Mouse (Mus musculus): ENCODE data around the gene Rnf2. TPM values are rescaled to one million over a fixed set of nuclear protein-coding genes. Genes with fewer than 3 reads are reported as not detected.

Rnf2 gene
- polyA plus RNA-seq, 1 experiment from 2014 or later: 94.1 TPM

DNA sequence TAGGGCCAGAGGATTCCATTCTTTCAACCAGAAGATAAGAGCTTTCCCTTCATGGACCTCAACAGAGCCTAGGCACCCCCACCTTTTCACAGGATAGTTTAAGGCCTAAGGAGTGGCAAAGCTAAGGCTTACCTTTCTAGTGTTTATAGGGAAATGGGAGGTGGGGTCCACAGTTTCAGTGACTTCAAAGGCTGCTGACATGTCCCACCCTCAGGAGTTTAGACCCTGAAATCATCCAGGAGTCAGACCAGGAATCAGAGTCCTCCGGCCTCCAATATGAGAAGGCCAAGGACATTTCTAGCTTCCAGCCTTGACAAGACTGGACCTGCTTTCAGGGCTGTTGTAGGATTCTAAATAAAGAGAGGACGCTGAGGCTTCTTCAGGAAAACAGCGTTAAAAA is 16.1 kb upstream of the Rnf2 start:
- Histone ChIP-seq H3K4me3 (ENCODE audit: low read depth, low read length) (no peak overlapping the region), H3K9ac (replicated peaks; ENCODE audit: low read depth, low read length) (no peak overlapping the region), H3K4me1 (ENCODE audit: control insufficient read depth, insufficient read depth, low read length) (no peaks in the 10 kb centered on the region), H3K27ac (ENCODE audit: low read length) (no peak overlapping the region), H3K36me3 (ENCODE audit: control insufficient read depth, insufficient read depth, low read length) (no peaks in the 10 kb centered on the region), H3K27me3 (ENCODE audit: control insufficient read depth, insufficient read depth, low read length) (no peaks in the 10 kb centered on the region), H3K4me2 (replicated peaks; ENCODE audit: low read depth, low read length) (no peak overlapping the region), H3K9me3 (ENCODE audit: control insufficient read depth, low read depth, low read length) (no peaks in the 10 kb centered on the region)
- no peak for ATAC-seq (ENCODE audit: insufficient number of reproducible peaks, insufficient read depth, low FRiP score, low read depth)
- 90% methylated on average over 3 of the region's 3 CpGs for WGBS

DNA sequence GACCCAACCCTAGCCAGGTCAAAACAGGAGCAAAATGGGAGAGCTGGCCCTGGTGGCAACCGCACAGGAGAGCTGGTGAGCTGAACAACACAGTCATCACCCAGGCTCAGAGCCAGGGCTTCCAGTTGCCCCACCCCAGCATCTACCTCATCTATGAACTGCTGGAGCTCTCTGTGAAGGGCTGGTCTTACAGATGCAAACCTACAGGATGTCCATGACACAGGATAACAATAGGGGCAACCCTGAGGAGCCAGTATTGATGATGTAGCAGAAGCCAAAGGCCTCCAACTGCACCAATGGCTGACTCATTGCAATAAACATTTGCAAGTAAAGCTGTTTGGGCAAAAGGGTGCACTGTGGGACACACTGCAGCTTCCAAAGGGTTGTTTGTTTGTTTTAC is 15.0 kb upstream of the Rnf2 start:
- 94% methylated on average over 1 of the region's 1 CpGs for WGBS
- Histone ChIP-seq H3K4me2 (replicated peaks; ENCODE audit: low read depth, low read length) (no peak overlapping the region), H3K27me3 (ENCODE audit: control insufficient read depth, insufficient read depth, low read length) (no peaks in the 10 kb centered on the region), H3K36me3 (ENCODE audit: control insufficient read depth, insufficient read depth, low read length) (no peaks in the 10 kb centered on the region), H3K9me3 (ENCODE audit: control insufficient read depth, low read depth, low read length) (no peaks in the 10 kb centered on the region), H3K4me1 (ENCODE audit: control insufficient read depth, insufficient read depth, low read length) (no peaks in the 10 kb centered on the region), H3K9ac (replicated peaks; ENCODE audit: low read depth, low read length) (no peak overlapping the region), H3K27ac (ENCODE audit: low read length) (no peak overlapping the region), H3K4me3 (ENCODE audit: low read depth, low read length) (no peak overlapping the region)
- ATAC-seq (ENCODE audit: insufficient number of reproducible peaks, insufficient read depth, low FRiP score, low read depth): no peak

DNA sequence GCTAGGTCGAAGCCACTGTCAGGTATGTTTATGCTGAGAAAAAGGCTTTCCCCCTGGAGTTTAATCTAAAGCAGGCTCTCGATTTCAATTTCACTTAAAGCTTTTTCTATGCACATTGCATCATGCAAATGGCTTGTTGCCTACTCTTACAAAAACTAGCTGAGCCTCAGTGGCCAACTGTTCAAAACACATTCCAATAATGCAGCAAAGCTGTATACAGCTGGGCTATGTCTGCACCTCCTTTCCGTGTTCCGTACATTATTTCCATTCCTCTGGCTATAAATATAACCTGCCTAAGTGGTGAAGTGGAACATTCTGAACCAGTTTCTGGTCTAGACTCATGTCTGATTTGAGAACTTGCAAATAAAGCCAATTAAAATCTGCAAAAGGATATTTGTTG is 13.4 kb upstream of the Rnf2 start:
- Histone ChIP-seq H3K4me2 (replicated peaks; ENCODE audit: low read depth, low read length) (no peak overlapping the region), H3K4me1 (ENCODE audit: control insufficient read depth, insufficient read depth, low read length) (no peaks in the 10 kb centered on the region), H3K9ac (replicated peaks; ENCODE audit: low read depth, low read length) (no peak overlapping the region), H3K9me3 (ENCODE audit: control insufficient read depth, low read depth, low read length) (no peaks in the 10 kb centered on the region), H3K4me3 (ENCODE audit: low read depth, low read length) (no peak overlapping the region), H3K36me3 (ENCODE audit: control insufficient read depth, insufficient read depth, low read length) (no peaks in the 10 kb centered on the region), H3K27ac (ENCODE audit: low read length) (no peak overlapping the region), H3K27me3 (ENCODE audit: control insufficient read depth, insufficient read depth, low read length) (no peaks in the 10 kb centered on the region)
- WGBS: 62% methylated on average over 4 of the region's 4 CpGs
- ATAC-seq (ENCODE audit: insufficient number of reproducible peaks, insufficient read depth, low FRiP score, low read depth): no peak

DNA sequence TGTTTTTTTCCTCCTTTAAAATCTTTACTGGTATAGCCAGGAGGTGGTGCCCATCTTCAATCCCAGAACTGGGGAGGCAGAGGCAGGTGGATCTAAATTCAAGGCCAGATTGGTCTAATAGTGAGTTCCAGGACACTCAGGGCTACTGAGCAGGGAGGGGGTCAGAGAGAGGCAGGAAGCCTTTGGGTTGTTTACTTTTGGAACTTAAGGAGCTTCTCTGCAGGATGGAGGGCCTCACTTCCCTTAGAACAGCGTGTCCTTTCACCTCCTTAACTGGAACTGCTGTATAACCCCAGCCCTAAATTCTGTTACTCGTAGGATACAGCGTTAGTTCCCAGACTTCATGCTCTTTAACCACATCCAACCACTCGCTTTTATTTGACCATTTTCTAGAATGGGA is 10.1 kb upstream of the Rnf2 start:
- no peak overlapping the region for H3K4me2 ChIP-seq (replicated peaks; ENCODE audit: low read depth, low read length)
- WGBS: 39% methylated on average over 4 of the region's 4 CpGs
- no peak overlapping the region for H3K27ac ChIP-seq (ENCODE audit: low read length)
- ATAC-seq (ENCODE audit: insufficient number of reproducible peaks, insufficient read depth, low FRiP score, low read depth): no peak
- no peak overlapping the region for H3K9ac ChIP-seq (replicated peaks; ENCODE audit: low read depth, low read length)
- no peaks in the 10 kb centered on the region for H3K9me3 ChIP-seq (ENCODE audit: control insufficient read depth, low read depth, low read length)
- H3K27me3 ChIP-seq (ENCODE audit: control insufficient read depth, insufficient read depth, low read length): no peaks in the 10 kb centered on the region
- H3K4me3 ChIP-seq (ENCODE audit: low read depth, low read length): no peak overlapping the region
- no peaks in the 10 kb centered on the region for H3K36me3 ChIP-seq (ENCODE audit: control insufficient read depth, insufficient read depth, low read length)
- H3K4me1 ChIP-seq (ENCODE audit: control insufficient read depth, insufficient read depth, low read length): no peaks in the 10 kb centered on the region

- peak; percentile 24 for ATAC-seq (ENCODE audit: insufficient number of reproducible peaks, insufficient read depth, low FRiP score, low read depth)
- Histone ChIP-seq H3K36me3 (ENCODE audit: control insufficient read depth, insufficient read depth, low read length) (no peaks in the 10 kb centered on the region), H3K4me1 (ENCODE audit: control insufficient read depth, insufficient read depth, low read length) (peaks cover 13% of the 10 kb centered on the region), H3K4me2 (replicated peaks; ENCODE audit: low read depth, low read length) (peak overlapping the region; percentile 51), H3K9ac (replicated peaks; ENCODE audit: low read depth, low read length) (peak overlapping the region; percentile 97), H3K27ac (ENCODE audit: low read length) (peak overlapping the region; percentile 99), H3K27me3 (ENCODE audit: control insufficient read depth, insufficient read depth, low read length) (no peaks in the 10 kb centered on the region), H3K4me3 (ENCODE audit: low read depth, low read length) (peak overlapping the region; percentile 89), H3K9me3 (ENCODE audit: control insufficient read depth, low read depth, low read length) (no peaks in the 10 kb centered on the region)
- under 1% methylated on average over 57 of the region's 59 CpGs for WGBS
Observed at GRCm38 (mm10) chr1:151499815-151500501, 797 bp downstream of the Rnf2 start.

- H3K4me2 ChIP-seq (replicated peaks; ENCODE audit: low read depth, low read length): no peak overlapping the region
- 70% methylated on average over 3 of the region's 3 CpGs for WGBS
- no peaks in the 10 kb centered on the region for H3K9me3 ChIP-seq (ENCODE audit: control insufficient read depth, low read depth, low read length)
- no peak overlapping the region for H3K4me3 ChIP-seq (ENCODE audit: low read depth, low read length)
- peaks cover 16% of the 10 kb centered on the region for H3K4me1 ChIP-seq (ENCODE audit: control insufficient read depth, insufficient read depth, low read length)
- H3K9ac ChIP-seq (replicated peaks; ENCODE audit: low read depth, low read length): no peak overlapping the region
- H3K36me3 ChIP-seq (ENCODE audit: control insufficient read depth, insufficient read depth, low read length): no peaks in the 10 kb centered on the region
- no peak for ATAC-seq (ENCODE audit: insufficient number of reproducible peaks, insufficient read depth, low FRiP score, low read depth)
- H3K27ac ChIP-seq (ENCODE audit: low read length): no peak overlapping the region
- no peaks in the 10 kb centered on the region for H3K27me3 ChIP-seq (ENCODE audit: control insufficient read depth, insufficient read depth, low read length)
Observed at GRCm38 (mm10) chr1:151498381-151498780, 2.4 kb downstream of the Rnf2 start.

DNA sequence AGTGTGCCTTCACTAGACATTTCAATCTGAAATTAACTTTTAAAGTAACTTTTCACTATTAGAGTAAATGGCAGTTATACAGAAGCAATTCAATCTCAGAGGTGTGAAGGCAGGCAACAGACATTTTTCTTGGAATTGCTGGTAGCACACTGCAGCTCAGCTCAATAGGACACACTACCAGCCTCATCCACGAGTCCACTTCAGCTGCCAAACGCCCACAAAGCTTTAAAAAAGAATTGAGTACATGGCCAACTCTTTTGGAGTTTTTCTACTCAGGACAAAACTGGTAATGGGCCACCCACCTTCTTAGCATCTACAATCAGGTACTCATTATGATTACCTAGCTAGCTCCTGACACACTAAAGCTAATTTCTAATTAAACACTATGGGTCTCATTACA is 2.8 kb downstream of the Rnf2 start:
- peaks cover 16% of the 10 kb centered on the region for H3K4me1 ChIP-seq (ENCODE audit: control insufficient read depth, insufficient read depth, low read length)
- H3K4me3 ChIP-seq (ENCODE audit: low read depth, low read length): no peak overlapping the region
- ATAC-seq (ENCODE audit: insufficient number of reproducible peaks, insufficient read depth, low FRiP score, low read depth): no peak
- H3K27me3 ChIP-seq (ENCODE audit: control insufficient read depth, insufficient read depth, low read length): no peaks in the 10 kb centered on the region
- 87% methylated on average over 2 of the region's 2 CpGs for WGBS
- H3K27ac ChIP-seq (ENCODE audit: low read length): no peak overlapping the region
- H3K4me2 ChIP-seq (replicated peaks; ENCODE audit: low read depth, low read length): no peak overlapping the region; the same call in 1 of the 2 replicates
- no peaks in the 10 kb centered on the region for H3K9me3 ChIP-seq (ENCODE audit: control insufficient read depth, low read depth, low read length)
- H3K9ac ChIP-seq (replicated peaks; ENCODE audit: low read depth, low read length): no peak overlapping the region
- no peaks in the 10 kb centered on the region for H3K36me3 ChIP-seq (ENCODE audit: control insufficient read depth, insufficient read depth, low read length)

- ATAC-seq (ENCODE audit: insufficient number of reproducible peaks, insufficient read depth, low FRiP score, low read depth): no peak
- H3K4me3 ChIP-seq (ENCODE audit: low read depth, low read length): no peak overlapping the region
- H3K36me3 ChIP-seq (ENCODE audit: control insufficient read depth, insufficient read depth, low read length): no peaks in the 10 kb centered on the region
- H3K27me3 ChIP-seq (ENCODE audit: control insufficient read depth, insufficient read depth, low read length): no peaks in the 10 kb centered on the region
- 84% methylated on average over 8 of the region's 8 CpGs for WGBS
- H3K9me3 ChIP-seq (ENCODE audit: control insufficient read depth, low read depth, low read length): no peaks in the 10 kb centered on the region
- H3K4me1 ChIP-seq (ENCODE audit: control insufficient read depth, insufficient read depth, low read length): peaks cover 16% of the 10 kb centered on the region
- no peak overlapping the region for H3K27ac ChIP-seq (ENCODE audit: low read length)
- H3K9ac ChIP-seq (replicated peaks; ENCODE audit: low read depth, low read length): no peak overlapping the region
- no peak overlapping the region for H3K4me2 ChIP-seq (replicated peaks; ENCODE audit: low read depth, low read length)
Observed at GRCm38 (mm10) chr1:151497028-151497427, 3.7 kb downstream of the Rnf2 start.

Data from stomach, embryonic 14.5 days (tissue).